Mouse (Mus musculus) CH12.LX (cell line): ENCODE results near the gene Ap4b1.

ENCODE experiments used
- BHLHE40 ChIP-seq: IDR thresholded peaks from 2 replicates; pipeline ENCODE4 v1.6.1; 2011; ENCODE audit warnings: mild to moderate bottlenecking, low read depth, low read length, improper control_type of control experiment
- CTCF ChIP-seq, 2 experiments: IDR thresholded peaks in 1 of 2; conservative IDR thresholded peaks in 1 of 2; 2 replicates each; pipeline ENCODE4 v1.5.1; 2011 to 2012; ENCODE audit warnings: low read depth in 2 of 2, low read length in 2 of 2, improper control_type of control experiment in 1 of 2, inconsistent platforms in 1 of 2, mild to moderate bottlenecking in 1 of 2, moderate library complexity in 1 of 2
- EP300 ChIP-seq: IDR thresholded peaks from 2 replicates; pipeline ENCODE4 v1.6.1; 2011; ENCODE audit warnings: low read length, improper control_type of control experiment
- POLR2A ChIP-seq: IDR thresholded peaks from 2 replicates; pipeline ENCODE4 v1.6.1; 2011; ENCODE audit warnings: low read depth, mild to moderate bottlenecking, improper control_type of control experiment, low read length
- RAD21 ChIP-seq: IDR thresholded peaks from 2 replicates; pipeline ENCODE4 v1.6.1; 2011; ENCODE audit warnings: low read depth, mild to moderate bottlenecking, low read length, improper control_type of control experiment, moderate library complexity
- TCF12 ChIP-seq: IDR thresholded peaks from 2 replicates; pipeline ENCODE4 v1.6.1; 2014; ENCODE audit warnings: low read depth, mild to moderate bottlenecking, inconsistent platforms, low read length, improper control_type of control experiment

GRCm38 (mm10) chr3:103779183-103779582 is 30.1 kb upstream of the Ap4b1 start:
- TF ChIP-seq CTCF (conservative IDR thresholded peaks at IDR 0.05 in 1 of 2, IDR thresholded peaks at IDR 0.05 in 1 of 2; ENCODE audit: low read depth in 2 of 2, low read length in 2 of 2), result no peak
- no peak for TF ChIP-seq RAD21
- 0 out of 2 replicates have a peak, but pooled peaks have one; percentile 35 for TF ChIP-seq BHLHE40
- no peak for TF ChIP-seq POLR2A
- TF ChIP-seq EP300, result peak; percentile 5; the same call in 1 of the 2 replicates
- no peak for TF ChIP-seq TCF12
